Mouse (Mus musculus) MEL (cell line): ENCODE data around the gene Sult2b1.

Experiments used
- BHLHE40 ChIP-seq: IDR thresholded peaks from 2 replicates; pipeline ENCODE4 v1.6.1; 2012; ENCODE audit warnings: low read depth, mild to moderate bottlenecking, inconsistent platforms, low read length, improper control_type of control experiment, borderline replicate concordance
- CHD2 ChIP-seq: IDR thresholded peaks from 2 replicates; pipeline ENCODE4 v1.6.1; 2011; ENCODE audit warnings: low read length, improper control_type of control experiment
- CTCF ChIP-seq, 3 experiments: IDR thresholded peaks in 2 of 3; conservative IDR thresholded peaks in 1 of 3; 2 replicates each; pipeline ENCODE4 v1.5.1; 2011 to 2012; ENCODE audit warnings: low read length in 3 of 3, low read depth in 2 of 3, mild to moderate bottlenecking in 2 of 3, improper control_type of control experiment in 1 of 3, inconsistent platforms in 1 of 3, mixed read lengths in 1 of 3, moderate library complexity in 1 of 3; ENCODE audit not compliant: control insufficient read depth in 1 of 3, insufficient read depth in 1 of 3, poor library complexity in 1 of 3, severe bottlenecking in 1 of 3
- E2F4 ChIP-seq: IDR thresholded peaks from 2 replicates; pipeline ENCODE4 v1.6.1; 2011; ENCODE audit warnings: low read depth, low read length, improper control_type of control experiment, borderline replicate concordance
- ELF1 ChIP-seq: IDR thresholded peaks from 2 replicates; pipeline ENCODE4 v1.6.1; 2014; ENCODE audit warnings: low read depth, mild to moderate bottlenecking, inconsistent platforms, low read length, improper control_type of control experiment, moderate library complexity
- ETS1 ChIP-seq: IDR thresholded peaks from 2 replicates; pipeline ENCODE4 v1.6.1; 2012; ENCODE audit warnings: low read depth, mild to moderate bottlenecking, inconsistent platforms, low read length, improper control_type of control experiment, moderate library complexity
- MAZ ChIP-seq: IDR thresholded peaks from 2 replicates; pipeline ENCODE4 v1.6.1; 2012; ENCODE audit warnings: low read depth, mild to moderate bottlenecking, inconsistent platforms, low read length, improper control_type of control experiment
- POLR2A ChIP-seq, 2 experiments: IDR thresholded peaks; 2 replicates each; pipeline ENCODE4 v1.6.1; 2011 to 2012; ENCODE audit warnings: low read length in 2 of 2, mild to moderate bottlenecking in 2 of 2, control low read depth in 1 of 2, improper control_type of control experiment in 1 of 2, low read depth in 1 of 2, moderate library complexity in 1 of 2; ENCODE audit not compliant: control insufficient read depth in 1 of 2, insufficient read depth in 1 of 2, poor library complexity in 1 of 2
- POLR2AphosphoS2 ChIP-seq: IDR thresholded peaks from 2 replicates; pipeline ENCODE4 v1.6.1; 2011; ENCODE audit warnings: low read length, improper control_type of control experiment
- RAD21 ChIP-seq: IDR thresholded peaks from 2 replicates; pipeline ENCODE4 v1.6.1; 2011; ENCODE audit warnings: mild to moderate bottlenecking, low read depth, low read length, improper control_type of control experiment
- TBP ChIP-seq: IDR thresholded peaks from 2 replicates; pipeline ENCODE4 v1.8.0; 2011; ENCODE audit warnings: low read depth, low read length, improper control_type of control experiment
- ZNF384 ChIP-seq: IDR thresholded peaks from 2 replicates; pipeline ENCODE4 v1.6.1; 2012; ENCODE audit warnings: low read depth, mild to moderate bottlenecking, inconsistent platforms, low read length, improper control_type of control experiment

- TF ChIP-seq CTCF (IDR thresholded peaks at IDR 0.05 in 2 of 3, conservative IDR thresholded peaks at IDR 0.05 in 1 of 3; ENCODE audit: control insufficient read depth in 1 of 3, insufficient read depth in 1 of 3, low read depth in 2 of 3, low read length in 3 of 3, poor library complexity in 1 of 3, severe bottlenecking in 1 of 3) (no peak), E2F4 (no peak), BHLHE40 (no peak), POLR2AphosphoS2 (no peak), MAZ (no peak), RAD21 (no peak), CHD2 (no peak), ETS1 (no peak), POLR2A (IDR thresholded peaks at IDR 0.05; ENCODE audit: control insufficient read depth in 1 of 2, insufficient read depth in 1 of 2, low read depth in 1 of 2, low read length in 2 of 2, poor library complexity in 1 of 2) (no peak), TBP (no peak), ELF1 (no peak), ZNF384 (no peak)
Measured at GRCm38 (mm10) chr7:45727625-45728024, 56.8 kb downstream of the Sult2b1 start.
